Mouse (Mus musculus) embryonic fibroblast, embryonic 13.5 days (primary cell): ENCODE measurements around the gene Myo18a.

ENCODE experiments used
- CTCF ChIP-seq: IDR thresholded peaks from 2 replicates; pipeline ENCODE4 v1.5.1; 2011; ENCODE audit warnings: mild to moderate bottlenecking, control low read depth, low read length, moderate library complexity, borderline replicate concordance; ENCODE audit not compliant: insufficient read depth
- POLR2A ChIP-seq: IDR thresholded peaks from 2 replicates; pipeline ENCODE4 v1.6.1; 2011; ENCODE audit warnings: low read depth, mild to moderate bottlenecking, control low read depth, low read length, moderate library complexity

GRCm38 (mm10) chr11:77872236-77872635 is 109.2 kb downstream of the Myo18a start:
- TF ChIP-seq CTCF (no peak), POLR2A (no peak)
